29 mouse cellular contexts compared by ENCODE assay signal in the genomic region with DNA sequence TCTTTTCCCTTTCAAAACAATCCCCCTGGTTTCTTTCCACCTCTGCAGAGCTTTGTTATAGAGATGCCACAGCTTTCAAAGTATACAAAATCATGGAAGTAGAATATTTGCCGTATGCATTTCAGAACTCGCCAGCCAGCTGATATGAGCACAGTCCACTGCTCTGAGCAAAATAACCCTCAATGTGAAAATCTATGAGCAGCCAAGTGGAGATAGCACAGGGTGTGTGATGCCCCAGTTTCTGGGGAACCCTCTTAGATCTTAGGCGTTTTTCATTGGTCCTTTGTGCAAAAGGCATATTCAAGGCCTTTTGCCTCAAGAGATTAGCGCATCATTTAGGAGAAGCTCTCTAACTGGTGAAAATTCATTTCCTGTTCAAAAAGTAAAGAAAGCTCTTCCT.
"Had no signal": no experiment of that assay in that cellular context is flagged by ENCODE, and none has a peak within 500 bp of the region (broad histone marks: within the 10 kb centered on the region; RNA-seq: fewer than 3 reads in every experiment).

No protein-coding gene starts in this region.

- DNase-seq: left cerebral cortex, postnatal 4 days; liver; liver, embryonic 13.5 days; liver, postnatal 0 days; lung, adult 18-20 months; lung, adult 2 months; lung, embryonic 14.5 days; lung, postnatal 10 days; lung, postnatal 14 days; lung, postnatal 36 days; lung, postnatal 4 days; midbrain, embryonic 14.5 days had no signal

- H3K4me1 ChIP-seq: limb, embryonic 10.5 days; limb, embryonic 12.5 days; limb, embryonic 13.5 days; limb, embryonic 15.5 days; liver, embryonic 12.5 days; liver, embryonic 13.5 days; liver, embryonic 15.5 days; lung, embryonic 15.5 days; megakaryocyte, embryonic 14.5 days; midbrain, embryonic 10.5 days; midbrain, embryonic 12.5 days; midbrain, embryonic 13.5 days; midbrain, embryonic 15.5 days; neural tube, embryonic 12.5 days had no signal

- ATAC-seq: liver, embryonic 12.5 days; liver, postnatal 0 days; lung, postnatal 0 days; midbrain, embryonic 13.5 days; midbrain, embryonic 15.5 days had no signal

- H3K27ac ChIP-seq: limb, embryonic 10.5 days; limb, embryonic 12.5 days; limb, embryonic 13.5 days; limb, embryonic 15.5 days; liver, embryonic 12.5 days; liver, embryonic 13.5 days; liver, embryonic 14.5 days; liver, embryonic 15.5 days; lung, embryonic 15.5 days; macrophage; midbrain, embryonic 10.5 days; midbrain, embryonic 12.5 days; midbrain, embryonic 13.5 days; midbrain, embryonic 15.5 days; neural tube, embryonic 12.5 days had no signal

- H3K9me3 ChIP-seq: limb, embryonic 10.5 days; limb, embryonic 12.5 days; limb, embryonic 13.5 days; limb, embryonic 15.5 days; liver, embryonic 12.5 days; liver, embryonic 13.5 days; liver, embryonic 15.5 days; lung, embryonic 15.5 days; midbrain, embryonic 10.5 days; midbrain, embryonic 12.5 days; midbrain, embryonic 13.5 days; midbrain, embryonic 15.5 days; neural tube, embryonic 12.5 days had no signal

- H3K36me3 ChIP-seq: limb, embryonic 10.5 days; limb, embryonic 12.5 days; limb, embryonic 13.5 days; limb, embryonic 15.5 days; liver, embryonic 12.5 days; liver, embryonic 13.5 days; liver, embryonic 15.5 days; lung, embryonic 15.5 days; midbrain, embryonic 10.5 days; midbrain, embryonic 12.5 days; midbrain, embryonic 13.5 days; midbrain, embryonic 15.5 days; neural tube, embryonic 12.5 days had no signal

- H3K27me3 ChIP-seq: limb, embryonic 12.5 days; limb, embryonic 13.5 days; limb, embryonic 15.5 days; liver, embryonic 12.5 days; liver, embryonic 13.5 days; liver, embryonic 15.5 days; lung, embryonic 15.5 days; megakaryocyte, embryonic 14.5 days; midbrain, embryonic 12.5 days; midbrain, embryonic 13.5 days; midbrain, embryonic 15.5 days; neural tube, embryonic 12.5 days had no signal

- H3K4me3 ChIP-seq: limb, embryonic 10.5 days; limb, embryonic 12.5 days; limb, embryonic 13.5 days; limb, embryonic 15.5 days; liver, embryonic 12.5 days; liver, embryonic 13.5 days; liver, embryonic 15.5 days; lung, embryonic 15.5 days; megakaryocyte, embryonic 14.5 days; midbrain, embryonic 10.5 days; midbrain, embryonic 12.5 days; midbrain, embryonic 13.5 days; midbrain, embryonic 15.5 days; myocyte; neural tube, embryonic 12.5 days had no signal
